Mouse (Mus musculus) kidney, postnatal 14 days (tissue): Measurements from ENCODE around the gene Pttg1ip.

Source experiments
- DNase-seq: peaks from one replicate; pipeline ENCODE4 v3.0.0; 2022; ENCODE audit warnings: mixed read lengths

Gene Pttg1ip

DNA sequence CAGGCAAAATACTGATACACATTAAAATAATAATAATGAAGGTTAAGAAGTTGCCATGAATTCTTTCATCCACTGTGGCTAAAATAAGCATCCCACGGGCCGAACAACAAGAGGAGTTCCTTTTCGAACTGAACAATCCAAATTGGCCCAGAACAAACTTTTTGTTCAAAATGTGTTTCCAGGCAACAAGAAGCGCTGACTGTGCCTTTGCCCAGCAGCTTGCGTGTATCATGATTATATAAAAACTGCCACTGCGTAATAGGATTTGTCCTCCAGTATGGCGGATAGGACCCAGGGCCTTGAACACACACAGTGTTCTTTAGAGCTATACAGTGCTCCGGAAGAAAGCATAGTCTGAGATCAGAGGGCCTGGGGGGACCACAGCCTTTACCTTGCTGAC lies 27.1 kb downstream of the Pttg1ip start:
- no peak for DNase-seq

DNA sequence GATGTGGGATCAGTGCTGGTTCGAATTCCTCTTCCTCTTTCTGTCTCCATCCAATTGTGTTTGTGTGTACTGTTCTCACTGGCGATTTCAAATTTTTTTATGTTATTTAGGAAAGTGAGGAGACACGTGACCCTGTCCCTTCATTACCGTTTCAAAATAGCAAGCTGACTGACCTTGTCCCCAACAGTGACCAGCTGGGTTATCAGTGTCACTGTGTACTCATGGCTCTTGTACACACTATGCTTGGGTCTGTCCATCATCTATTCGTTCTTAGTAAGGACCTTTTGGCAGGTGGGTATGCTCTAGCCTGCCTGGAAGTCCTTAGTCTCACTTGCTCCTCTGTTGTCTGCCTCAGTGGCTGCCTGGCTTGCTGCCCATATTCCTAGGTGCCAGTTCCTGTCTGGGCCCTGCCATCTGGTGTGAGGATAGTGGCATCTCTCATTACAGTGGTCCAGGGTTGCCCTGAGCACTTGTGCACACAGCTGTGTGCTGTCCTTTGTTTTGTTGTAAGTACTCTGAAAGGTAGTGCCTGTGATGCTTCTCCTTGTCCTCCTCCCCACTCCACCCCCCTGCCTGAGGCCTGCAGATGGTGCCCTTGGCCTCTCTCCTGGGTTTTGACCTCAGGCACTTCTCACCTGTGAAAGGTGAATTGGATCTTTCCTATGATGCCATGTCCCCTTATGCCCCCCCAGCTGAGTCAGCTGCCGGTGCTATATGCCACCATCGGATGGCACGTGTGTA lies 28.9 kb downstream of the Pttg1ip start:
- no peak for DNase-seq

DNA sequence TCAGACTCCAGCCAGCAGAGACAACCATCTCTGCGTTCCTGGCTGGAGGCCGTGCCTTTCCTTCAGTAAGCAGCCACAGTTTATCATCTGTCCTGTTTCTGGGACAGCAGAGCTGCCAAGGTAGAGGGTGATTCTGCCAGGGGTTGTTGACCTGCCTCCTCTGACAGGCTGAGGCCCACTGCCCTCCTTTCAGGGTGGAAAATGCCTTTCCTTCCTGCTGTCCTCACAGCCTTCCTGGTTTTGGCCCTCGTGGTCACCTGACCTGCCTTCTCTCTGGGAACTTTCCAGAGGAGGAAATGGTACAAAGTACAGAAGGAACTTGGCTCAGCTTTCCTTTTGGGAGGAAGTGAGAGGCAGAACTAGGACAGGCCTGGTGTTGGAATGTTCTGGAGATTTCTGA lies 31.9 kb downstream of the Pttg1ip start:
- DNase-seq = peak; percentile 89

DNA sequence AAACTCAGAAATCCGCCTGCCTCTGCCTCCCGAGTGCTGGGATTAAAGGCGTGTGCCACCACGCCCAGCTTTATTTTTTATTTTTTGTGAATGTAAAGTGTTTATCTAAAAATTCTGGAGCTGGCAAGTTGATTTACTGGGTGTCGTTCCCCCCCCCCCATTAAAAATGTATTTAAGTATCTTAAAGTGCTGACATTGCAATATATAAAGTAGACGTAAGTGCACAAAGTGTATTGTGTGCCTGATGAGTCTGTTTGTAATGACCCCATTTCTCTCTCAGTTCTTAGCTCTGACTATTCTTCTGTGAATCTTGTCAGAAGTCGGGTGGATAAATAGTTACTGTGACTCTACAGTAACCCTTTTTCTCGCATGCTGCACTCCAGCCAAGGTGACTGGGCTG lies 34.1 kb downstream of the Pttg1ip start:
- no peak for DNase-seq

DNA sequence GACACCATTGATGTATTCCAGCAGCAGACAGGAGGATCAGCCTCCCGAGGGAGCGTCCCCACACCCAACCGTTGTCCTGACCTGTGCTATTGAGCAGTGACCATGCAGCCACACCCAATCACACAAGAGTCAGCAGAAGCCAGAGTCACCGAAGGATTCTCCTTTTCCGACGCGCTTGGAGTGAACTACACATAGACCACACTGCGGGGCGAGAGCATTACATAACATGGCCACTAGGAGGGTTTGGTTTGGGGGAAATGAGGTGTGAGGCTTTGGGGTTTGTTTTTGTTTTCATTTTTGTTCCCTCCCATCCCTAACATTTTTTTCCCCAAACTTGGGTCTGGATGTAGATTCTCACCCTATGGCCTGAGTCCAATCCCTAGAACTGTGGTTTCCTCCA lies 34.6 kb downstream of the Pttg1ip start:
- no peak for DNase-seq

DNA sequence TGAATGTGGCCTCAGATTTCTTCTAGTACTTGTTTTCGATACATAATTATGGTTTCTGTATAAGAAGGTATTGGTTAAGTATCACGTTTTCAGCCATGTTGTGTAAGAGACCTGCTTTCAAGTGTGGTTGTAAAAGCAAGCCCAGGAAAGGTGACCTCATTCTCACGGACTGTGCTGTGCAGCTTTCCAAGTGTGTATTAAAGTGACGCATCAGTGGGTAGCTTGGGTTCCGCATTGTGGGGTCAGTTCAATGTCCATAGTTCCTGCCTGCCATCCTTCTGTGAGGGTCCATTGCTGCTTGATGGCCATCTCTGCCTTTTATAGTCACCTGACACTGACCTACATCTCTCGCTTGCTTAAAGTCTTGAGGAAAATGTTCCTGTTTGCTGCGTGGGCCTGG lies 35.4 kb downstream of the Pttg1ip start:
- DNase-seq = peak; percentile 34

DNA sequence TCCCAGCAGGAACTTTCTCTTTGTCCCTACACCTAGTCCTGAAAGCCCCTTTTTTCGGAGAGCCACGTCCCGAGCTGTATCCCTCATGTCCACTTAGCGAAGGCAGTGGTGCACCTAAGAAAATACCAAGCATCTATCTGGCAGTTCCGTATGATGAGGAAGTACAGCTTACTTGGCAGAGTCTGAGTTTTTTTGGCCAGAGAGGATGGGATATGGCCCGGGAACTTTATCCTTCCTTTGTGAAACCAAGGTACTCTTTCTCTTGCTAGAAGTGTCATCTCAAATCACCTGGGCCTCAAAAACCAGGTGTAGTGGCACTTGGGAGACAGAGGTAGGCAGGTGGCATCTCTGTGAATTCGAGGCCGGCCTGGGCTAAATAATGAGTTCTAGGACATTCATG lies 40.0 kb downstream of the Pttg1ip start:
- no peak for DNase-seq

DNA sequence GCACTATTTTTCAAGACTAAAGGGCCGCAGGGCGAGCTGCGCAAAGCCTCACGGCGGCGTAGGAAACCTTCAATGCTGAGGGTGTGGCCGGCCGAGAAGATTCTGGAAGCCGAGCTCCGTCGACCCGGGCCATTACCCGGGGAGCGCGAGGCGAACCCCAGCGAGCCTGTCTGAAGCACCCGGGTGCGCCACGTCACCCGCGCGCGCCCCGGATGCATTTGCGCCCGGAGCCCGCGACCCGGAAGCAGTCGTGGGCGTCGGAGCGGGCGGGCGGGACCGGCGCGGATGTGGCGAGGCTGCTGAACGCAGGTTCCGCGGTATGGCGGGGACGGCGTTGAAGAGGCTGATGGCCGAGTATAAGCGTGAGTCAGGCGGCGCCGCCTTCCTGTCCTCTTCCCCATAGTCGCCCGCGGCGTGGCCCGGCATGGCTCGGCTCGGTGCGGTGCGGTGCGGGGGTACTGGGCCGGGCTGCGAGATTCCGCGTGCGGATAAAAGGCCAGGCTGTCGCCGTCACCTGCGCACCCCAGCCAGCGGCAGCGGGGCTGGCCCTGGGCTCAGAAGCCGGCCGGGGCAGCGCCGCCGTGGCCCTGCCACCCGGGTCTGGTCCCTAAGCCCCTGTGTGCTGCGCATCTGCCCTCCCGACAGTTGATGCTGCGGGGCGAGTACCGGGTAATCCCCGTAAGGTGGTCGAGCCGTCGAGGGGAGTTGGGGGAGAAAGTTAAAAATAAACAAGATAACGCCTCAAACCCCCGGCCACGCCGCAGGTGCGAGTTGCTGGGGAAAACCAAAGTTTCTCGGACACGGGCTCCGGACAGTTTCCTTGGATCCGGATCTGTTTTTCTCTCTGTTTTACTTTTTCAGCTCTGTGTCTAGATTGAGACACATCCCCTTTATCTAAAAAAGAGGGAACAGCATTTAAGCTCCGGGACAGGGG lies 40.8 kb downstream of the Pttg1ip start, which contains the start of gene Ube2g2:
Gene Ube2g2, plus strand, starts transcription at position 221 of the 934 bp plus-strand sequence.
- DNase-seq = peak; percentile 97

DNA sequence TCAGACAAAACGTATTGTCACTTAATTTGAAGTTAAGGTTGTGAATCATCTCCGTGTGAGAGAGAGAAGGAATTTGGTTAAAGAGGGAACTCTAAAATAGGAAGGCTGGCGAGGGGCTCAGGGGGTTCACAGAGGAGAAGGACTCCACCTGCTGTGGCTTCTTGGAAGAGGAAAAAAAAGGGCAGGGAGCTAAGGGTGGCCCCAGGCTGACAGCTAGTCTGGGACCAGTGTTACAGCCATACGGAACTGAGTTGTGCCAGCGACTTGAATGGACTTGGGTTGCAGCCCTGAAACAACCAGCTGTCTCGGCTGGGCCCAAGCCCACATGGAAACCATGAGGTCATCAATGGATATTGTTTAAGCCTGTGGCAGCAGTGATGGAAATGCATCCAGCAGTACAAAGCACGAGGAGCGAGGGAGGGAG lies 41.6 kb downstream of the Pttg1ip start:
- DNase-seq = peak; percentile 37

DNA sequence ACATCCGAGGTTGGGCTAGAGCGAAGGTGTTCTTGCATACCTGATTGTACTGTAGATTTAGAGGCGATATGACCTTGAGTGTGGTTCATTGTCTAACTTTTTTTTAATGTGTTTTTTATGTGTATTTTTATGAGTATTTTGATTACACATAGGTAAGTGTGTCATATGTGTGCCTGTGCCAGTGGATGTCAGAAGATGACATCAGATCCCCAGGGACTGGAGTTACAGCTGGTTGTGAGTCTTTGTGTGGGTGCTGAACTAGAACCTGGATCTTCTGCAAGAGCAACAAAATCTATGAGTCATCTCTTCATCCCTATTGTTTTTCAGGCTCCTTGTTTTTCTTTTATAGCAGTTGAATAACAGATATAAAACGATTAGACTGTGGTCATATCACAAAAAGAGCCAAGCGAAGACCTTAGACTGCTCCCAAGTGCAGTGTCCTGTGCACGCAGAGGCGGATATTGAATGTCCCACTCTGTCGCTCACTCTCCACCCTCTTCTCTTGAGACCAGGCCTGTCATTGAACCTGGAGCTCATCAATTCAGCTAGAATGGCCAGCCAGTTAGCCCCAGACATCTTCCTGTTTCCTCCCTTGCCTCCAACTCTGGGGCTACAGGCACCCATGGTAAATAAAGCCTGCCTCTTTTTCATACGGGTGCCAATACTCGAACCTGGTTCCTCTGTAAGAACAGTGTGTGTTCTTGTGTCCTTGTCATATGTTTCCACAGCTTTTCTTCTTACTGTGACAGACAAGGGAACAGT lies 42.3 kb downstream of the Pttg1ip start:
- no peak for DNase-seq

DNA sequence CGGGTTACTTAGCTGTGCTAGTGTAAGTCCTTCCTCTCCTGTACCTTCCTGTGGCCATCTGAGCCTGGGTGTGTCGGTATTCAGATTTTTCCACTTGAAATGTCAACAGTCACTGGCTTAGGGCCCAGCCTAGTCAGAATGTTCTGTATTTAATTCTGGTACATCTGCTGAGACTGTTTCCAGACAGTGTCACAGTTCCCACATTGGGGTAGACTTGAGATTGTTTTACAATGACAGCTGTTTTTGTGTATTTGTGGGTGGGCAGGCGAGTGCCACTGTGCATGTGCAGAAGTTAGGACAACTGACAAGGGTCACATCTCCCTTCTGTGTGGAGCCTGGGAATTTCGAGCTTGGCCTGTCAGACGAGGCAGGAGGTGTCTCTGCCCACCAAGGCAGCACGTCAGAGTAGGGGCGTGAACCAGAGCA lies 43.1 kb downstream of the Pttg1ip start:
- DNase-seq = peak; percentile 59

DNA sequence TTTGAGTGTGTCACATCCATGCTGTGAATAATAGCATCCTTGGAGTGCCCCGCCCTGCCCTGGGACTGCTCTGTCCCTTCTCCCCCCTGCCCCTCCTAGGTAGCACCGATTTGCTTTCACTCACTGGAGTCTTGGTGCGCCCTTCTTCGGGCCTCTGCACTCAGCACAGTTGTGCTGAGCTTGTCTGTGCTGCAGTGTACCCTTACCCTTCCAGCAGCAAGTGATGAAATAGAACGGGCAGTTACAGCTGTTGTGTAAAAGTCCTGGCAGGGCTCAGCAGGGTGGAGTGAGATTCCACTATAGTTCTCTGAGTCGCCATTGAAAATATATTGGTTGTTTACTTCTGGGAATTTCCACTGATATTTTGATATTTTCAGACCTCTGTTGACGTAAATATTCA lies 44.5 kb downstream of the Pttg1ip start:
- DNase-seq = no peak

DNA sequence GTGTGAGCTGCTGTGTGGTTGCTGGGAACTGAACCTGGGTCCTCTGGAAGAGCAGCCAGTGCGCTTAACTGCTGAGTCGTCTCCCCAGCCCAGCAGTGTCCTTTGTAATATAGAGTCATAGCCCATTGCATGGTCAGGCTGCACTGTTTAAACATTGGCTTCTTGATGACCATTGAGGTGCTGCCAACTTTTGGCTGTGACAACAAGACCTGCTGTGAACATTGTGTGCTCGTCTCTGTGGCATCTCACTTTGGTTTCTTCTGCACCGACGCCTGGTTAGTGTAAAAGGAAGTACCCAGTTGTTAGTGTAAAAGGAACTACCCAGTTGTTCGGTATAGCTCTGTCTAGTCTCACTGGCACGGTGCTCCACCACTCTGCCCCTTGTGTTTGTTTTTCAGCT lies 45.1 kb downstream of the Pttg1ip start:
- no peak for DNase-seq

DNA sequence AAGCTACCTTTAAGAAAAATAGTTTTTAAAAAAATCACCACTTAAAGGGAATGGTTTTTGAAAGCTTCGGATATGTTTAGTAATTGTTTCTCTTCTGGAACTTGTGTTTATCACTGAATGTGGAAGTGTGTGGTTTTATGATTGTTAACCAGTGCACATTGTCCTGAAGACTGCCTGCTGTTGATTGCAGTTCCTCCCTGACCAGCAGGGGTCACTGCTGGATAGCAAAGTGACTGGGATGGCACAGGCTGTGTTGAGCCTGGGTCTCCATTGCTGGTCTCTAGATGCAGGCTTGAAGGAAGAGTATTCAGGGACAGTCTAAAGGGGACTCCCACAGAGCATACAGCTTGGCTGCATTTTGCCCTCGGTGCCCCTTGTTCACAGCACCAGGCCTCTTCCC lies 46.0 kb downstream of the Pttg1ip start:
- DNase-seq = peak; percentile 88

DNA sequence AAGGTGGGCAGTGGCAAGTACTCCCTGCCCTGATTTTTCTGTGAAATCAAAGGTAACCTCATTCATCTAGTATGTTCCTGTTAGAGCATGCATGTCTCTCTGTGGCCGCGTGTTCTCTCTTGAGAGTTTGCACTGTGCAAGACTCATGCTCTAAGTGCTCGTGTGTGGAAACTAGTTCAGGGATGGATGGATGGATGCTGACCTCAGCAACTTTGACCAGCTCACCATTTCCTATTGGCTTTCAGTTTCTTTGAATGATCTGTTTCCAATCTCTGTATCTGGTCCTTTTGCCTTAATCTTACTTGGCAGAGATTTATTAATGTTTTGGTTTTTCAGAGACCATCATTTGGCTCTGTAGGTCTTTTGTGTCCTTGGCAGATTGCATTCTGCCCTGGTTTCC lies 47.6 kb downstream of the Pttg1ip start:
- no peak for DNase-seq

DNA sequence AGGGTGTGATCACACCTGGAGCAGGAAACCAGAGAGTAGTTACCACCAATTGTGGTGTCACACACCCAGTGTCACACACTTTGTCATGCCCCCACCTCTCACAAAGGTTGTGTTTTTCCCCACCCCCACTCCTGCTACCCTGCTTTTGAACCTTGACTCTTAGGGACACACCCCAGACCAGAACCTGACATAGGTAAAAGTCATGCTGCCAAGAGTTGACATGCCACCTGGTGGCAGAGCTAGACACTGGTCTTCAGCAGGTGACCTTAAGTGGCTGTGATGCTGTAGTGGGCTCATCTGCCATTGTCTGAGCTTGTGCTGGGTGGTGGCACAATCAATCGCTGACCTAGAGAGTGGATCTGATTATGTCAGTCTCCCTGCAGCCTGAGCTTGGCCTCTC lies 48.5 kb downstream of the Pttg1ip start:
- no peak for DNase-seq

DNA sequence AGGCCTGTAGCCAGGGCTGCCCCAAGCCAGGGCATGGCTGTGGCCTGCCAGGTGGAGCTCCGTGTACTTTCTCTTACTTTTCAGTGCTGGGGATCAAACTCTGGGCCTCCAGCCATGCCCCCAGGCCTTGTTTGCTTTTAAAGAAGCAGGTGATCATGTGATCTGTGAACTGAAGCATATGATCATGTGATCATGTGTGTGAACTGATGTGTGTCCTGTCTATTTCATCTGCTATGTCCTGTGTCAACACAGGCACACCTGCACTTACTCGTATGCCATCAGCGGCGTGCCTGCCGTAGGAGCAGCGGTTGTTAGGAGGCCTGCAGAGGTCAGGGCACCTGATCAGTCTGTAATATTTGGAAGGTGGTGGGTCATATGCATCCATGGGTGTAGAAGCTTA lies 52.5 kb downstream of the Pttg1ip start:
- no peak for DNase-seq

DNA sequence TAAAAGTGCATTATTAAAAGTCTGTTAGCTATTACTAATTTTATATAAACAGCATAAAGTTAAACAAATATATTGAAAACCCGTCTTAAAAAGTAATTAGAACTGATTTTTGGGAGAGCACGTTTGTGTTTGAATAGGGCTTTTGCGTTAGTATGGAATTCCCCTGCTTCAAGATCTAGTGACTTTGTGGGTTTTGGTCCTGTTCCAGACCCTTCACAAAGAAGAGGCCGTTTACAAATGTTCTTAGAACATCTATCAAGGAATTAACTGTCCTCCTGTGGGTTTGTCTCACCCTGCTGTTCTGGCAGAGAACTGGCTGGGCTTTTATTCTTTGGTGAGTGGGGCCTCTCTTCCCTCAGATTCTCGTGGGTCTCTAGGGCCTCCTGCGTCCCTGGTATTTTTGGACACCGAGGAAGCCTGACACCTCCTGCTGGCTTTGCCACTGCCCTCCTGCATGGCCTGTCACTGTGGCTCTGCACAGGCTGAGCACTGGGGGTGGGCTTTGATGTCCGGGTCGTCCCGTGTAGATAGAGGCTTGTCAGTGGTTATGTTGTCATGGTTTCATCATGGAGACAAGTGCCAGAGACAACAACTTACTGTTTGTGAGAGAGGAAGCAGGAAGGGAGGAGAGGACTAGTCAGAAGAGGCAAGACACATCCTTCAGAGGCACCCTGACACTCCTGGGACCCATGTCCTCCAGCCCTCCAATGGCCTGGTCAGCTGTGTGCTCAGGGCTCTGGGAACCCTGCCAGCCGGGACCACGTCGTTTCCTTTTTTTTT lies 53.1 kb downstream of the Pttg1ip start:
- peak; percentile 63 for DNase-seq

DNA sequence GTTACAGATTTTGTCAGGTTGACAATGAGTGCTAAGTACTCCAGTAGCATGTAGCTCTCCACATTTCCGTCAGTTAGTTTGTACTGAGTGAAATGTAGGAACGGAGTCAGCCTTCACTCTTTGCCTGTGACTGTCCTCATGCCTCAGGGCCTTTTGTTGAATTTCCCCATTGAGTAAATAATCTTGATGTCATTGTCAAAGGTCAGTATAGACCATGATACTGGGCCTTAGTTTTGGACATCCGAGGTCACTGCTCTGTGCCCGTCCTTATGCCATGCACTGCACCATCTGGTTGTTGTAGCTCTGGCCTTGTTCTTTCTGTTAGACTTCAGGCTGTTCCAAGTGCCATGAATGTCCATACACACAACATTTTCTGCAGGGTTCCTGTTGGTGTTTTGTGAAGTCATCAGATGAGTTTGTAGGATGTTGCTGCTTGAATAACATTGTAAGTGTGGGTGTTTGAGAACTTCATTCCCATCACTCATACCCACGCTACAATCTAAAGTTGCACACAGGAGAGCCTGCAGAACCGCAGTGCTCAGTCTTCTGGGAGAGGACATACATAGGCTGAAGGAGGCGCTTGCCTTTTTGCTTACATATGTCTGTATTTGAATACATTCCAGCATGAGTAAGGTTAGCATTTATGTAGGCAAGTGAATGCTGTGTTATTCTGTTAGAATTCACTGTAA lies 54.9 kb downstream of the Pttg1ip start:
- no peak for DNase-seq

DNA sequence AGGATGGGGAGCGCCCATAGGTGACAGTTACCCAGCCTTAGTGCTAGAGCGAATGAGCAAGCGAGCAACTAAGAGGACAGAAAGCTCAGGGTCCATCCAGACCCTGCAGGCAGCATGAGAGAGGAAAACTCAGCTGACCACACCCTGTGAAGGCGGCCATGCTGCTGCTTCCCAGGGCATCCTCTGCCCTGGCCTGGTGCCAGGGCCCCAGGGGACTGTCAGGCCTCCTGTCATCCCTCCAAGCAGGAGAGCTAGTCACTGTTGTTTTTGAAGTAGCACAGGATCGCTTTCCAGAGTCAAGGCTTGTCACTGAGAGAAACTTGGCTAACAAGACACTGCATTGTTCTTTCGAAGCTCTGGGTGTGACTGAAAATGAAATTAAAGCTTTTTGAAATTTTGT lies 57.4 kb downstream of the Pttg1ip start:
- peak; percentile 63 for DNase-seq

DNA sequence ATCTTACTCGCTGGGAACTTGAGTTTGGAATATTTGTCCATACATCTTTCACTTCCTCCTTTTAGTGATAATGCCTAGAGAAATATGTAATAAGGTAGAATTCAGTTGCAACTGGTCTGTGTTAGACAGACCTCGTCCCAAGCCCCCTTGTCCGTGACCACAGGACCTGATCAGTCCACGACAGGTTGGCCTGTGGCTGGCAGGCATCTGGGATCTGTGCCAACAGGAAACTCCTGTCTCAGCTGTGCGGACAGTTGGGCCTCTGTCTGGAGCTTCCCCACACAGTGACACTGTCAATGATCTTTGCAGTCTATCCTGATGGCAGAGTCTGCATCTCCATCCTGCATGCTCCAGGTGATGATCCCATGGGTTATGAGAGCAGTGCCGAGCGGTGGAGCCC lies 61.6 kb downstream of the Pttg1ip start:
- DNase-seq = peak; percentile 27

DNA sequence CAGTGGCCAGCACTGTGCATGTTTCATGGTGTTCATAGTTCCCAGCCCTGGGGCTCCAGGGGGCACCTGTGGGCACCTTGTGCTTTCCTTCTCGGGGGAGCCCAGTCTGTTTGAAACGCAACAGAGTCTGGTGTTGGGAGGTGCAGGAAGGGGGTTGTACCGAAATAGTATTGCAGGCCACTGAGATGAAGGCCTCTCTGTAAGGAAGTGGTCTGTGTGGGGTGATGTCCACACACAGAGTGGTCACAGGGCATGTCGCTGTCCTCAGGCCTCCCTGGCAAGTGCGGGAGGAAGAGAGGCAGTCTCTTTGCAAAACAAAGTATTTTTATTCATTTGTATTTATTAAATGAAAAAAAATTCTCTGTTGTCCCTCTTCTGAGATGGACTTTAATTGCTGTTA lies 64.1 kb downstream of the Pttg1ip start:
- DNase-seq = no peak
